Mouse (Mus musculus) mouse trophoblast stem cell (cell line): Measurements from ENCODE around the gene Tsfm.

Source experiments
- in situ Hi-C, 2 experiments: fragments of 300-500 bp; cut with MseI, MboI; formaldehyde crosslinking; loops; 2 replicates in 1 of 2; 3 replicates in 1 of 2; pipeline ENCODE4 v1.15.1; 2025

The Tsfm gene

DNA sequence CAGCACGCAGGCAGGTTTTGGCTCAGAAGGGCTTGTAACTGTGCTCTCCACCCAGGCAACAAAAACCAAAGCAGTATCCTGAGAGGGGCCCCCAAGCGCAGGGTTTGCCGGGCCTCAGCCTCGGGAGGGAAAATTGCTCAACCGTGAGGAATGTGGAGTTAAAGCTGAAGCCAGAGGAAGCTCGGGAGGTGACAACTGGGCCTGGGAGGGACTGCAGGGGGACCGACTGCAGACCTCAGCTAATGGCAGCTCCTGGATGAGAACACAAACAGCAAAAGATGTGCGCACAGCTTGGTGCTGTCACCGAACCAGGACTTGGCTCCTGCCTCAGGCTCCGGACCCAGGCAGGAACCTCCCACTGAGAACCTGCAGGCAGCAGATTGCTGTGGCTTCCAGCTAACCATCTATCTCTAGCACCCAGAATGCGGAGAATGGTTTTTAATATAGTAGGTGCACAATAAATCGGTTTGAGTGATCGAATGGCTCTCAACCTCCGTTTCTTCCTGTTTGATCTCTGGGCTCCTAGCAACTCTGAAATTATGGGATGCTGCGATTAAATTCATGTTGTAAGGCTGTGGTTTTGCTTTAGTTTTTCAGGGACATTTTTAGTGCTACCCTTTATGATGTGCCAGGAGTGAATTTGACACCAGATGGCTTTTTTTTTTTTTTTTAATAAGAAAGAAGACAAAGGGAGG lies 68.2 kb downstream of the Tsfm start:
- in situ Hi-C loops = no loop called here

DNA sequence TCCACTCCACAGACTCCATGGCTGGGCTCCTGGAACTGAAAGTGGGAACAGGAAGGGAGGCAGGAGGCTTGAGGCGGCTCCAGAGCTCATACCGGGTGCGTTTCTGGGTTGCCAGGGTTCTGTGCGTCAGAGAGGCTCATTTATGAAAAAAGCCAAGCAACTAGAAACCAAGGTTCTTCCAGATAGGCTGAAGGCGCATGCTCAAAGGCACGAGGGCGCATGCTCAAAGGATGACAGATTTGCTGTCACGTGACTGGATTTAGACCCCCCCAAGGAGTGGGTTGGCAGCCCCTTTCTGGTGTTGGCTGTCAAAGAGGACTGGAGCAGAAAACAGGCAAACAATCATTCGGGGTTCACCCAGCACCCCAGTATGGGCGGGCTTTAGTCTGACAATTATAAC lies 68.9 kb downstream of the Tsfm start:
- in situ Hi-C loops = no loop called here
